Mouse (Mus musculus) embryonic facial prominence, embryonic 14.5 days (tissue): Measurements from ENCODE around the gene Sh3d21. TPM values are rescaled to one million over a fixed set of nuclear protein-coding genes. Genes with fewer than 3 reads are reported as not detected.

Source experiments
- ATAC-seq: fragments of 200-750 bp; cut with Nextera tagmentation; 2 replicates; pipeline ENCODE4 v1.8.0; 2017; ENCODE audit warnings: low read depth, moderate number of reproducible peaks, moderate TSS enrichment
- DNase-seq: peaks from one replicate; pipeline ENCODE4 v3.0.0-alpha.2; 2015; ENCODE audit warnings: low spot score
- H3K27ac ChIP-seq: fragments of 300-500 bp; sonication (generic); replicated peaks from 2 replicates; pipeline ENCODE4 v1.5.1; 2014; ENCODE audit warnings: low read depth, mild to moderate bottlenecking, low read length, moderate library complexity
- H3K27me3 ChIP-seq: fragments of 300-500 bp; sonication (generic); replicated peaks from 2 replicates; pipeline ENCODE4 v1.6.1; 2014; ENCODE audit warnings: low read length; ENCODE audit not compliant: control insufficient read depth, insufficient read depth
- H3K36me3 ChIP-seq: fragments of 300-500 bp; sonication (generic); 2 replicates; pipeline ENCODE4 v1.6.1; 2014; ENCODE audit warnings: low read length, mixed read lengths; ENCODE audit not compliant: control insufficient read depth, insufficient read depth
- H3K4me1 ChIP-seq: fragments of 300-500 bp; sonication (generic); 2 replicates; pipeline ENCODE4 v1.6.1; 2014; ENCODE audit warnings: antibody characterized with exemption, low read length; ENCODE audit not compliant: control insufficient read depth, insufficient read depth
- H3K4me2 ChIP-seq: fragments of 300-500 bp; sonication (generic); 2 replicates; pipeline ENCODE4 v1.6.1; 2014; ENCODE audit warnings: low read depth, mild to moderate bottlenecking, low read length, moderate library complexity, mixed read lengths
- H3K4me3 ChIP-seq: fragments of 300-500 bp; sonication (generic); 2 replicates; pipeline ENCODE4 v1.5.1; 2014; ENCODE audit warnings: low read depth, mild to moderate bottlenecking, low read length
- H3K9ac ChIP-seq: fragments of 300-500 bp; sonication (generic); 2 replicates; pipeline ENCODE4 v1.6.1; 2014; ENCODE audit warnings: low read depth, mild to moderate bottlenecking, low read length, moderate library complexity, mixed read lengths
- H3K9me3 ChIP-seq: fragments of 300-500 bp; sonication (generic); 2 replicates; pipeline ENCODE4 v1.6.1; 2016; ENCODE audit warnings: low read length; ENCODE audit not compliant: control insufficient read depth
- WGBS: fragments of 180-500 bp; shearing (Covaris S2); extraction: QIAGEN DNeasy Blood & Tissue Kit; methylation state at CpG from one replicate; pipeline ENCODE4 v1.1.7; 2014; 5-methylcytosine and 5-hydroxymethylcytosine counted together
- polyA plus RNA-seq: library from polyadenylated mRNA; unstranded; fragments of >200 nt; fragmentation: Nextera tagmentation; extraction: Ambion mirVana; gene quantifications from 2 replicates; pipeline ENCODE4 v1.2.1, GENCODE M21; 2014

Gene Sh3d21
- polyA plus RNA-seq, 1 experiment from 2014 or later, result 7.8 TPM

DNA sequence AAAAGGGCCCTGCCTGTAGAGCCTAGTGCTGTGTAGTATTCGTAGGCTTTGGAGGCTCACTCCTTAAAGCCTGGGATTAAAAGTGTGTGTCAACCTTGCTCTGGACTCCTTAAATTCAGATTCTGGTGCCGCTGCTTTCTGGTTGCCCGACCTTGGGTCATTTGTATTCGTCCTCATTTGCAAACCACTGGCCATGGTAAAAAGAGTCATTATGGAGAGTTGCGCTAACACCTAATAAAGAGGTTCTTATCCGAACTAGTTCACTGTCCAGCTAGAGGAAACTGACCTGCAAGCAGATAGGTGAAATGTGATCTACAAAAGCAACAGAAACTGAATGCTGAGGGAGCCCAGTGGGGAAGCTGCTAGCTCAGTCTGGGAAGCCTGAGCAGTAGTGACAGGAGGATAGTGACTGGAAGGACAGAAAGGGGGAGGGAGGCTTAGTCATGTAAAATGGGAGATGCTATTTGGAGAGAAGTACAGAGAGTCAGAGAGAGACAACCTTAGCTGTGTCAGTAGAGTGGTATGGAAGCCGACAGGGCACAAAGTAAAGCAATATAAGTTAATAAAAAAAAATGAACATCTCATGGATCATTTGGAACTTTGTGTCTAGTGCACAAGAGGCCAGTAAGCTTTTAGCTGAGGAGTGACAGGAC lies 58.0 kb downstream of the Sh3d21 start:
- H3K9me3 ChIP-seq, result no peaks in the 10 kb centered on the region
- H3K36me3 ChIP-seq, result no peaks in the 10 kb centered on the region
- no peaks in the 10 kb centered on the region for H3K27me3 ChIP-seq
- H3K4me2 ChIP-seq, result peak overlapping the region; percentile 98
- 59% methylated on average over 7 of the region's 7 CpGs for WGBS
- no peak for DNase-seq
- H3K9ac ChIP-seq, result no peak overlapping the region
- peak overlapping the region; percentile 94 for H3K4me3 ChIP-seq
- H3K27ac ChIP-seq, result no peak overlapping the region
- no peak for ATAC-seq
- peaks cover 36% of the 10 kb centered on the region for H3K4me1 ChIP-seq

DNA sequence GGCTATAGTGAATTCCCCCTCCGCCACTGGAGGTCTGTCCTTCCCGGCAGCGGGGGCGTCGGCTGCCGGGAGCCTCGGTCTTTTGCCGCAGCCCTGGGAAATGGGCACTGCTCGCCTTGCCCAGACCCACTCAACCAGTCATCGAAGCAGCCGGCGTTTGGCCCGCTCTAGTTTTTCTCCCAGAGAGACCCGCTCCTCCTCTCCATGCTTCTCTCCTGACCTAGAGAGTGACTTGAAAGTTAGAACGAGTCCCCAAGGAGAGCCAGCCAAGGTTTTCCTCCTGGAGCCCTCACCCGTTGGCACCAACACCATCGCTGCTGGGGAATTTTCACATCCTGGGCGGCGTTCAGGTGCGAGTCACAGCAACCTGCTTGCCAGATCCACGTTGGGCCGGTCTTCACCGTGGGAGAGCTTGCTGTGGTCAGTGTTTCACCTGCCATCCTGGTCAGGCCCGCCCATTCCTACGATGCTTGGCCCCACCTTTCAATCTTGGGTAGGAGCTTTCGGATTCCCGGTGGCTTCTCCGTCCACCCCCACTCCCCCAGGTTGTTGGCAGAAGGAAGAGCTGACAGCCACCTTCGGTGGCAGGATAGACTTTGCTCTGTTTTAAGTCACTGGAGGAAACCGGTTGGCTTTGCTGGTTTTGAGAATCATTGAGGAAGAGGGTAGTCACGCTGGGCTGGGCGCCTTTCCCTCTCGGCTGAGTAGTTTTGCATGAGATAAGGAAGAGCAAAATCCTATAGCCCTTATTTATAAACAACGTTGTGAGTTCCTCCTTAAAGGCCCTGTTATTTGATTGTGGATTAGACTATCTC lies 58.8 kb downstream of the Sh3d21 start:
- H3K36me3 ChIP-seq, result no peaks in the 10 kb centered on the region
- peaks cover 31% of the 10 kb centered on the region for H3K4me1 ChIP-seq
- DNase-seq, result no peak
- H3K27ac ChIP-seq, result no peak overlapping the region; the same call in 1 of the 2 replicates
- H3K9me3 ChIP-seq, result no peaks in the 10 kb centered on the region
- whole genome bisulfite sequencing, result 3% methylated on average over 29 of the region's 34 CpGs
- peak overlapping the region; percentile 94 for H3K4me3 ChIP-seq
- ATAC-seq, result peak; percentile 19
- H3K4me2 ChIP-seq, result peak overlapping the region; percentile 98
- peak overlapping the region; percentile 84 for H3K9ac ChIP-seq
- H3K27me3 ChIP-seq, result no peaks in the 10 kb centered on the region

DNA sequence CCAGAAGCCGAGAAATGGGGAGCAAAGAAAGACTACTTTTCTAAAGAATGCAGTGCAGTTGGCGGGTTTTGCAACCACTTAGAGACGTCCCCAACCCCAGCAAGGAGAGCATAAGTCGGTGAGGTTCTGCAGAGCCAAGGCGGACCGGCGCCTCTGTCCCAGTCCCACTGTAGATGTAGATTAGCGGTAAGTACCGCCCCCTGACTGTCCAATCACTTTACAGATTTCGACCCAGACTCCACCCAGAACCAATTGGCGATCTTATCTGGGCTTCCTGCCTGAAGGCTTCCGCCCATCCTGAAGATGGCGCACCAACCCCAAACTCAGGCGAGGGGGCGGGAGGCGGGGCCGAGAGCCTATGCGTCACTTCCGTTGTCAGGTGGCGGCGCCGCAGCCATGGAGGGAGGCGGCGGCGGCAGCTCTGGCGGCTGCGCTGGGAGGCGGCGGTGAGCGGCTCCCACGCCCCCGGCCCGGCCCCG lies 59.7 kb downstream of the Sh3d21 start, which contains the start of gene Stk40:
Gene Stk40 (plus strand): TSS at position 368 of the 479 bp plus-strand sequence.
- Histone ChIP-seq H3K9ac (peak within 1 kb of the TSS; percentile 84), H3K36me3 (no peaks in the 10 kb centered on the region), H3K9me3 (no peaks in the 10 kb centered on the region), H3K27me3 (no peaks in the 10 kb centered on the region), H3K27ac (peak within 1 kb of the TSS; percentile 90), H3K4me1 (peaks cover 24% of the 10 kb centered on the region), H3K4me2 (peak within 1 kb of the TSS; percentile 98), H3K4me3 (peak within 1 kb of the TSS; percentile 94)
- ATAC-seq (peak; percentile 97), DNase-seq (peak; percentile 99)
- 0% methylated on average over 19 of the region's 34 CpGs for WGBS

DNA sequence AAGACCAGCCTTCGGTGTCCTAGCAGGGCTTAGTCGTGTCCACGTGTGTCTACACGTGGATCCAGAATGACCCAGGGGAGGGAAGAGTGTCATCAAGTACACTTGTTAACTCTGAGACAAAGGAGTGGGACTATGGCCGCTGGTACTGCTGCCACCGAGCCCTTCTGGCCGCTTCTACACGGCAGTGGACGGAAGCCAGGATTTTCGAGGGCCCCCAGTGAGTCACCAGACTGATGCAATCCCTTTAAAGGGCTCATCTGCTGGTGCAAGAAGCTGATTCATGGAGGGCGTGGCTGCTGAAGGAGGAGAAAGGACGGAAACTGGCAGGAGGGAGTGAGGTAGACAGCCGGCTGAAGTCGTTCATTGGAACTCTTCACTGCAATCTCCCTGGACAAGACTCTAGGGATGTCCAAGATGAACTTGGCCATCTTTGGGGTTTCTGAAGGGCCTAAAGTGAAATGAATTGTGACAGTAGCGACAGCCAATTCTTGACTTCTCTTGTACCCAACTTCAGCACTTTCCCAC lies 60.2 kb downstream of the Sh3d21 start:
- Histone ChIP-seq H3K27ac (peak overlapping the region; percentile 90), H3K4me1 (peaks cover 24% of the 10 kb centered on the region), H3K9ac (peak overlapping the region; percentile 58), H3K27me3 (no peaks in the 10 kb centered on the region), H3K9me3 (no peaks in the 10 kb centered on the region), H3K4me2 (peak overlapping the region; percentile 98), H3K4me3 (peak overlapping the region; percentile 94), H3K36me3 (peaks cover 5% of the 10 kb centered on the region; the same call in 1 of the 2 replicates)
- peak; percentile 60 for ATAC-seq
- WGBS, result 2% methylated on average over 15 of the region's 15 CpGs
- DNase-seq, result peak; percentile 91

DNA sequence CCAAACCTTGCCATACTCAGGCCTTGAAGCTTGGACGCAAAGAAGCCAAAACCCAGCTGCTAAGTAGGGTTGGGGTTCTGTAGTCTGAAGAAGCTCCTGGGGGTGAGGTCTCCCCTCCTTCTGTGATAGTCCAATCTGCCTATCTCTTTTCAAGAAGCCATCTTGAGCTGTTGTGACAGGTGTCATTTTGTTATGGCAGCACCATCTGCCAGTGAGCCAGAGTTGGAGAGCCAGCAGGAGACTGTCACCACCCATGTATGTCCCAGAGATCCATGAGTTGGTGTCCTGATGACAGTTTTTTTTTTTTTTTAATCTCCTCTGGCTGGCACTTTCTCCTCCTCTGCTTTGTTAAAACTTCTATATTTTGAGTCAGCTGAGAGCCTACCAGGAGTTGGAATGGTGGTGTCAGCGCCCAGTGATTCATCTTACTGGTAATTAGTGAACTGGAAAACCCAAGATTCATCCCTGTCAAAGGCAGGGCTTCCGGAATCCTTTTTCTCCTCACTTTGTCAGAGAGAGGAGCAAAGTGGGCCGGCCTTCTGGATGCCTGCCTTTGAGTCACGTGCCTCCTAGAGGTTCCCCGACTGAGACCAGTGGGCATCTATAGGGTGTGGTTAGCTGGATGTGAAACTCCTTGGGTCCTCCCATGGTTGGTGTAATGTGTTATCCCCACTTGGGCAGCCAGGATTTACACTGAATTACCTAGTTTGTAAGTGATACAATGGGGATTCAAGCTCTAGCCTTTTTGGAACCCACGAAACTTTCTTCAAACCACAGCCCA lies 61.0 kb downstream of the Sh3d21 start:
- H3K4me1 ChIP-seq, result peaks cover 25% of the 10 kb centered on the region
- no peak overlapping the region for H3K4me3 ChIP-seq
- peaks cover 5% of the 10 kb centered on the region; the same call in 1 of the 2 replicates for H3K36me3 ChIP-seq
- H3K27ac ChIP-seq, result peak overlapping the region; percentile 90
- 45% methylated on average over 7 of the region's 7 CpGs for WGBS
- peak overlapping the region; percentile 58; the same call in 1 of the 2 replicates for H3K9ac ChIP-seq
- DNase-seq (no peak), ATAC-seq (no peak)
- H3K9me3 ChIP-seq, result no peaks in the 10 kb centered on the region
- peak overlapping the region; percentile 98 for H3K4me2 ChIP-seq
- no peaks in the 10 kb centered on the region for H3K27me3 ChIP-seq

DNA sequence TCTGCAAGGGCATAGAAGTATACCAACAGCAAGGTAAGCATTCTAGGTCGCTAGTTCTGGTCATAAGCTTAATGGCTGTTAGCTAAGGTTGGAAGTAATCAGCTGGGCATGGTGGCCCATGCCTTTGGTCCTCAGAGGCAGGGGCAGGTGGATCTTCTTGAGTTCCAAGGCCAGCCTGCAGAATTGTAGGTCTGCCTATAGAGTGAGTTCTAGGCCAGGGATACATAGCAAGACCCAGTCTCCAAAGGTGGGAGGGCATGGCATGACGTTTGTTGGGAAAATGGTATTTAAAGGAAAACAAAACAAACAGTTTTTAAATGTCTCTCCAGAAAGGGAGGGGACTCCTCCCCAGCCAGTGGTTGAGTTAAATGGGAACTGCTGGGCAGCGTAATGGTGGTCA lies 62.5 kb downstream of the Sh3d21 start:
- Histone ChIP-seq H3K36me3 (peaks cover 5% of the 10 kb centered on the region; the same call in 1 of the 2 replicates), H3K27ac (no peak overlapping the region), H3K4me3 (no peak overlapping the region), H3K4me1 (peaks cover 28% of the 10 kb centered on the region), H3K27me3 (no peaks in the 10 kb centered on the region), H3K9me3 (no peaks in the 10 kb centered on the region), H3K9ac (no peak overlapping the region), H3K4me2 (no peak overlapping the region)
- ATAC-seq (no peak), DNase-seq (no peak)
- 92% methylated on average over 3 of the region's 3 CpGs for WGBS
